Mouse (Mus musculus): ENCODE measurements around the gene Lysmd4.

DNA sequence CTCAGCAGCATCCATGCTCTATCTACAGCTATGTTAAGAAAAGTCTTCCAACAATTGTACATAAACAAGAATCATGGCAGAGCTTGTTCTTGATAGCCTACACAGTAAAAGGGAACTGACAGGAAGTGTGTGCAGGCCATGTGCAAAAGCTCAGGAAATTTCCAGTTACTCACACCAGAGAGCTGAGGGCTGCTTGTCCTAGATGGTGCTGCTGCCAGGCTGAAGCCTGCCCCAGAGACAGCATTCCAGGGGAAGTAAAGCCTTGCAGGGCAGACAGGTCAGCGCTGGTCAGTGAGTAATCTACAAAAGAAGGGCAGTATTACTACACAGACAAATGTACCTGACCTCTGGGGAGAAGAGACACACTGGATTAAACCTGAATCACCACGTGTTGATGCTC lies 14.0 kb downstream of the Lysmd4 start:
- TF ChIP-seq CTCF (IDR thresholded peaks at IDR 0.05; ENCODE audit: borderline replicate concordance, insufficient read depth, low read length) (no peak), POLR2A (IDR thresholded peaks at IDR 0.05; ENCODE audit: low read depth, low read length) (no peak)

All from embryonic fibroblast, embryonic 13.5 days (primary cell).